Mouse (Mus musculus) gastrocnemius, postnatal 25 days (tissue): ENCODE measurements at regions not wholly inside any gene's neighbourhood (a gene's known extent, or its start where the extent isn't known, plus 50 kb on each side); places are given as distances from the start of the nearest gene placed in this dataset.
"Not testable (repeated sequence)": the region's sequence is repeated elsewhere in the genome, so short reads cannot be mapped to it uniquely, and the experiment has no call there.

Source experiments
- DNase-seq: peaks from one replicate; pipeline ENCODE4 v3.0.0; 2022

- DNase-seq, result no peak
Measured at GRCm38 (mm10) chr13:111860931-111861330, 52.1 kb upstream of the Map3k1 start.

DNA sequence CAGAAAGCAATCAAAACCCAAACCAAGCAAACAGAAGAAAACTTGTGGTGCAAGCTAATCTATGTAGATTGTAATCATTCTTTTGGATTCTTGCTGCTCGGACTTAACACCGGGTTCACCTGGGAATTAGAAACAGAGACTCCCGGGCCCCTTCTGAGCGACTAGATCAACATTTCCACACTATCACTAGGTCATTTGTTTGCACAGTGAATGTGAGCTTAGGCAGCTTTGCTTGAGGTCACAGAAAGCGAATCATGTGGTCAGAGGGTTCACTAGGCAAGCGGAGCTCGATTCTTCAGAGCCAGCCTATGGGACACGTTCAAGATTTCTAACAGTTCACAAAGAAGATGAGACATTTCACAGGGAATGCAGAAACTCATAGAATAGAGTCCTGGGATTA is 53.5 kb upstream of the Map3k1 start:
- DNase-seq, result no peak

DNA sequence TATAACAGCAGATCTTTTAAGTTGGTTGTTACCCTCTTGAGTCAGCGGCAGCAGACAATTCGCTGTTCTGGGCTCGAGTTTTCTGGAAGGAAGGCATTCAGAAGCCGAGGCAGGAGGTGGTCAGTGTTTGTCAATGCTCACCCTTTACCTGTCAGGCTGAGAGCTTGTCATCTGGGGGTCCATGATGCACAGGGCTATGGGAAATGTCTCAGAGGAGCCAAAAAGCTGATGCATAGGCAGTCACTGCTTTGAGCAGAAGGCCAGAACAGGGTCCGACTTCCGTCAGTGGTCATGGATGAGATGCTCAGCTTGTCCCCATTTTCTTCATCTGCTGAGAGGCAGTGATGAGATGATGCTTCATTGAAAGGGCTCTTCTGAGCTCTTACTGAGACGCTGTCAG is 57.2 kb upstream of the Map3k1 start:
- no peak for DNase-seq

DNA sequence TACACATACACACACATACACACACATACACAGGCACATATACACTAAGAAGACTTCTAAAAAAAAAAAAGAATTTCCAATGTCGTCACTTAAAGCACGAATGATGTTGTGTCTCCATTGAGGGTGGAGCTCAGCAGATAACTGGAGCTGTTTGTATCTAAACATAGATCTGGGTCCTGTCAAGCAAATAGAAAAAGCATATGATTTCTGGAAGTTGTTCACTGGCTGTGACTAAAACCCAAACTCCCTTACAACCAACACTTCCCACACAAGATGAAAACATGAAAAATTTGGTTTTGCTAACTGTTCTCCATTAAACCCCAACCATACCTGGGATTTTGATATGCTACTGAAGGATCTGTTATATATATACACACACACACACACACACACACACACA is 58.5 kb upstream of the Map3k1 start:
- no peak for DNase-seq

DNA sequence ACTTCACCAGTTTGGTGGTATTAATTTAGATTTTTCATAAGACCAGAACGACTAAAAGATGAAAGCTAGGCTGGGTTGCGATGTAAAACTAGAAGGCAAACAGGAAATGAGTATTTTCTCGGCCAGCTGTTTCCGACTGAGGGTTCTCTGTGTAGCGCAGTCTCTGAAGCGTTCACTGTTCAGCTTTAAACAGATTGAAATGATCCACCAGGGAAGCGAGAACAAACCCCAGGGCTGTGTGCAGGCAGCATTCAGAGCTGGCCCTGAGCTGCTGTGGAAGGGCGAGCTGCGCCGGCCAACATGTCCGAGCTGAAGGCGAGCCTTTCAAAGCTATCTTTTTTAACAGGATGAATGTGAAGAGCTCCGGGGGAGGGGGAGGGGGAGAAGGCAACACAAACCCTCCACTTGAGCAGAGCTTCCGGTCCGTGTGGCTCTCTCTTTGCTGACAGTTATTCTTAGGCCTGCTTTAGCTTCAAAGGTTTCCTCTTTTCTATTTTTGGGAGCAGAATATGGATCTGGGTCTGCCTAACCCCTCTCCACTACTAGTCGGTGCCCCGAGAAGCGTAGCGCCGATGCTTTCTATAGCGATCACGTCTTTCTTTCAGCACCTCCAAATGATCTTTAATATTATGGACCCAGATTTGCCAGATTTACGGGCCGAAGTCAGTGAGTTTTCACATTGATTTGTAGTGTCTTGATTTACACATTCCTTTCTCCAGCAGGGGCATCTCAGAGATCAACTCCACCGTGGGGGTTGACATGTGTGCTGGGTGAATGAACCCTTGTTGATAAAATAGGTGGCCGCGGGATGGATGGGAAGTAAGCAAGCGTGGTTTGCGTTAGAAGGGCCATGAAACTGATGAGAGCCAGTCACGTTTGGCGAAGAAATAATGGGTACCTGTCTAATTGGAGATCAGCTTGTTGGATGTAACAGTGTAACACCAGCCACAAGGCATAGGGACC is 59.3 kb upstream of the Map3k1 start:
- peak; percentile 38 for DNase-seq

GRCm38 (mm10) chr13:111868947-111869346 is 60.2 kb upstream of the Map3k1 start:
- no peak for DNase-seq

GRCm38 (mm10) chr13:111869771-111870437 is 61.1 kb upstream of the Map3k1 start:
- no peak for DNase-seq

GRCm38 (mm10) chr13:111870505-111870904 is 61.7 kb upstream of the Map3k1 start:
- DNase-seq, result no peak

DNA sequence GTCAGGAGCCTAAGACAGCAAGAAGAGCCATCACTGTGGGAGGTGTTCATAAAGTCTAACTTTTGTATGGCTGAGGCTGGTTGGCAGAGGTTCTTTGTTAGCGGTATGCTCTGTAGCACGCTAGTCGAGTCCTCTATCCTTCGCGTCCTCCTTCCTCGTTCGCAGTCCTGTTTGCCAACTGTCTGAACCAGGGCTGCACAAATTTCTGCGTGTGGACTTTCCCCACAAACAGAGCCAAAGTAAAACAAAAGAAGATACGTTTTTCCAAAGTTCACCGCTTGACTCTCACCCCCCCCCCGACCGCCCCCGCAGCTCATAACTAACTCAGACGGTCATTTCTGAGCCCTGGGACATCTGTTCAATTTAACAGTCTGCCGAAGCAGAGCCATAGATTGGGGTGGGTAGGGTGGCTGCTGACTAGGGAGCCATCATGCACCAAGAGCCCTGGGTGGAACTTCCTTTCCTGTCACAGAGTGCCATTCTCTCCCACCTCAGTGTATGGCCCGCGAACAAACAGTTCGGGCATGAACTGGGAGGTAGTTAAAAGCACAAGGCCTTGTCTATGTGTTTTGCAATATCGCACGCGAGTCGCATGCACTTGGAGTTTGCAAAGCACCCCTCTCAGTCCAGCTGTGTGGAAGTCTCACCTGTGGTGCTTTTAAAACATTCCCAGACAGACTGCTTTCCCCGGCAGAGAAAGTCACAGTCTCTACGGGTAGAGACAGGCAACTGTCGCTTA is 63.0 kb upstream of the Map3k1 start:
- no peak for DNase-seq

DNA sequence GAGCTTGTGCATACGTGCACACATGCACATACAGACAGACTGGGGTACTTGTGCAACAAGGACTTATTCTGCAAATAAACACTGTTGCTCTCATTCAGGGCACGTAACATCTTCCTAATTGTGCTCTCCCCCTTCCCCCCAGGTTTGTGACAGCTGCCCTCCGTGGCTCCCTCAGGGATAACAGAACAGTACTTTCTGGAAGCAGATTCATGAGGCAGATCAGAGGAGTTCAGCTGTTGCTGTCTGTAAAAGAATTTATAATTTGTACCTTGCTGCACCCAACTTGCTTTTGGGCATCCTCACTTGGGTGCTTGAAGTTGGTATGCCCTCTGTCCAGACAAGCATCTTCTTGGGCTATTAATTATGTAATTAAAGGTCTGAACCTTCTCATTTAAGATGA is 65.5 kb upstream of the Map3k1 start:
- DNase-seq, result no peak

DNA sequence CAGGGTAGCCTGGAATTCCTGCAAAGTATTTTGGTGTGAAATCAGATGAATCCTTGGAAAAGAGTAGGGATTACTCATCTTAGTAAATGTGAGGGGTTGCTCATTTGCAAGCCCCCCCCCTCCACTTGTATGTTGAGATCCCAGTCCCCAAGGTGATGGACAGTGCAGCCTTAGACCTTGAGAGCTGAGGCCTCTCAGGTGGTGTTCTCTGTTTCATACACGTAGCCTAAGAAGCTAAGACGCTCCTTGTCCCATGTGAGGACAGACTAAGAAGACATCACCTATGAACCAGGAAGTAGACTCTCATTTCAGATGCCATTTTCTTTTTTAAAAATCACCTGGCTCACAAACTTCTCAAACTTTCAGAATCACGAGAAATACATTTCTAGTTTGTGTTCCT is 67.6 kb upstream of the Map3k1 start:
- DNase-seq, result no peak

- DNase-seq, result no peak
Measured at GRCm38 (mm10) chr13:111876847-111877246, 68.1 kb upstream of the Map3k1 start.

DNA sequence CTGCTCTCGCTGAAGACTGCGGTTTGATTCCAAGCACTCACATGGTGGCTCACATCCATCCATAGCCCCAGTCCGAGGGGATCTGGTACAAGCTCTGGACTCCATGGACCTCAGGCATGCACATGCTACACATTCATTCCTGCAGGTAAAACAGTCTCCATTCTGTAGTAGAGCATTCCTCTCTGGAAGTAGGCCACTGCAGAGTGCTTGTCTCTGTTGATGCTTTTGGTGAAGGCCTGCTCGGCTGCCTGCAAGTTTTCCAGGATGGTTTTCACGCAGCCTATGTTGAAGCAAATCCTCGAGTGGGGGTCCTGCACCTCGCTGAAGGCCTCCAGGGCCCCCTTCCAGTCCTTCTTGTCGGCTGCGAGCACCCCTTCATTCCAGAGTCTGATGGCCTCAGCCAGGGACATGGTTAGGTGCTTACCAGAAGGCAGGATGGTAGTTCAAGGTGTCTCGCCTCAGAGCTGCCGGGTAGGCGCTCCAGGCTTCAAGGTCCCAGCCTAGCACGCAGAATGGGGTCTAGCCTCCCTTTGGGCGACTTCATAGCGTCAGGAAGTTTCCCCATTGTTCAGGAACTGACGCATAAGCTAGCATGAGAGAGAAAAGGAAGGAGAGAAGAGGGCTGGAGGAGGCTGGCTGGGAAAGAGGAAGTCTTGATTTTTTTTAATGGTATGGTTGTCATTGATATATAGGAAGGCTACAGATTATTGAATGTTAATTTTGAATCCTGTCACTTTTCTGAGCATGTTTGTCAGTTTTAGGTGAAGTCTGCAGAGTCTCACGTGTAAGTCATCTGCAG is 75.2 kb upstream of the Map3k1 start:
- DNase-seq, result not testable (repeated sequence)

DNA sequence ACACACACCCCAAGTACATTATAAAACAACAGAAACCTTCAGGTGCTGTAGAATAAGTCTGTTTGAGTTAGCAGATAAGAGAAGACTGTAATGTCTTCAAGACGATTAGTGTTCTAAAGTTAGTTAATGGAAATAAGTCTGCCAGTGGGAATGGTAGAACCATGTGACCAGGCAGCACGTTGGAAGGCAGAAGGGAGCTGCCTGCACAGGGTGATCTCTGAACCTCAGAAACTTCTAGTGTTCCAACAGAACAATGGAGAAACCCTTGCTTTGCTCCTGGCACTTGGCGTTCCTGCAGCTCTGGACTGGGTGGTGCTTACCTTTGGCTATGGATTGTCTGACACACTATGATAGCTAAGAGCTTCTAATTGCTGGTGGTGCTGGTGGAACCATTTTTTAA is 82.0 kb upstream of the Map3k1 start:
- DNase-seq, result no peak

DNA sequence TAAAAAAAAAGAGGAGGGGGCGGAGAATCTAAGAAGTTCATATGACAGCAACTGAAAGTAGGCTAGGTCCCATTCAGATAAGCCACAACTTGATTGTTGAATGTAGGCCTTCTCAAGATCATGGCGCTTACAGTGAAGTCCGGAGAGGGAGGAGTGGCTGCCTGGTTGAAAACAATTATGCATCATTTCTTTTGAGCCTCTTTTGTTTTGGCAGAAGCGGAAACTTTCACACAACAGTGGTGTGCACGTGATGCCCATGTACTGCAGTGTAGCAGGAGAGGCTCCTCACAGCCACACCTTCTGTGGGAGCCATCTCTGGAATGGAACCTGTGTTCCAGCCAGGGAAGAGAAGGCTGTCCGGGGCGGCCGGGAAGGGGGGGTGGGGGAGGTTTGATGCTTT is 83.3 kb upstream of the Map3k1 start:
- DNase-seq, result no peak

GRCm38 (mm10) chr13:111893221-111893713 is 84.5 kb upstream of the Map3k1 start:
- DNase-seq, result no peak

DNA sequence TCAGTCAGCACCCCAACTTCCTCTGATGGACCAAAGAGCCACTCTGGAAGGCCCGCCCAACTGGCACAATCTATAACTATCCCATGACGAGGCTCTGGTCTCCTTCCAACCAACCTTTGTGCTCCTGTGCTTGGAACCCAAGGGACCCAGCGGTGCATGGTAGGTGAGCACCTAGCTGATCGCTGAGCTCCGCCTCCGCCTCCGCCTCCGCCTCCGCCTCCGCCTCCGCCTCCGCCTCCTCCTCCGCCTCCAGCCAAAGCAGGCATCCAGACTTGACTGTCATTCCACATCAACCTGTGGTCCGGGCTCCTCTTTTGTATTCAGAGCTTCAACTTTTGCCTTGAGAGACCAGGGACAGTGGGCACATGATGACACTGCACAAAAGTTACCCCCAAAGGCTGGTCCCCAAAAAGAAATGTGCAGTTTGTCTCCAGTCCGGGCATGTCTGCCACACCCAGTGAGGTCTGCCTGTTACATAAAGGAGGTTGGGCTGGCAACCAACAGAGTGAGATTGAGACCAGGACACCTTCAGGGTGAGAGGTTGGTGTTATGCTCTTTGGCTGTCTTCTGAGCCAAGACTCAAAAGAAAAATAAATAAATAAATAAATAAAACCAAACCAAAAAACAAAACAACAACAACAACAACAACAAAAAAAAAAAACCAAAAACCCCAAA is 86.1 kb upstream of the Map3k1 start:
- no peak for DNase-seq

DNA sequence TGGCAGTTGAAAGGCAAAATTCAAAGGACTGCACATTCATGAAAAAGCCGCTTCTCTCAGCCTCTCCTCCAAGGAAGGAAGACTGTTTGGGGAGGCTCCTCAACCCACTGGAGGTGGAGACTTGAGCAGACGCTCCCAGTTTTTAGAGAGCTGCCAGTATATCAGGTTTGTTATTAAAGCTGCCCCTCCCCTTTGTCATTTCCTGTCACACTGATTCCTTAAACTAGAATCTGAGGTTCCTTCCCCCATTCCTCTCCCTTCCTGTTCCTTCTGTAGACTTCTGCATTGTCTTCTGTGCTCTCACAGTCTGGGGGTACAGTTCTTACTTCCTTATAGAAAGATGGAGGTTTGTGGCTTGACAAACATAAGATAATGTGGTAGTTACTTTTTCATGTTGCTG is 87.5 kb upstream of the Map3k1 start:
- DNase-seq, result no peak

DNA sequence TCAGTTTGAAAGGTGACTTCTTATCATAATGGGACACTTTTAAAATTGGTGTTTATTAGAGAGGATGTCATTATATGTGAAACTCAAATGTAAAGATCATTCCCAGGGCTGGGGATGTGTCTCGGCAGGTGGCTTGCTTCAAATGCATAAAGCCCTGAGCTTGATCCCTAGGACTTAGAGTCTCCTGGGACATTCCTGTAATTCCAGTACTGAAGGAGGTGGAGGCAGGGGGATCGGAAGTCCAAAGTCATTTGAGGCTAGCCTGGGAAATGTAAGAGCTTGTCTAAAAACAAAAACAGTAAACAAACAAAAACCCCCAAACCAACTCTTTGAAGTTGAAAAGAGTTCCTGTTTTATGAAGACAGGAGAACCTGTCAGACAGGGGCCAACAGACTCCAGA is 94.6 kb upstream of the Map3k1 start:
- no peak for DNase-seq

- no peak for DNase-seq
Measured at GRCm38 (mm10) chr13:111903931-111904330, 95.1 kb upstream of the Map3k1 start.

GRCm38 (mm10) chr13:111904616-111905212 is 95.9 kb upstream of the Map3k1 start:
- no peak for DNase-seq
